Mouse (Mus musculus) spleen, adult 10 weeks (tissue): ENCODE measurements around the gene 4632433K11Rik. TPM values are rescaled to one million over a fixed set of nuclear protein-coding genes. Genes with fewer than 3 reads are reported as not detected.

Source experiments
- polyA plus RNA-seq: library from polyadenylated mRNA; stranded (reverse); fragments of 350-450 nt; fragmentation: Illumina TruSeq; extraction: RNeasy Lipid Tissue Mini Kit (QIAGEN cat#74804); gene quantifications from one replicate; pipeline ENCODE4 v1.2.3, GENCODE M21; 2015; ENCODE audit warnings: low replicate concordance; ENCODE audit not compliant: insufficient read depth

Gene 4632433K11Rik
- 3.0 TPM for polyA plus RNA-seq

GRCm38 (mm10) chr7:5033818-5034217 is at the start of gene 4632433K11Rik:
TSS of gene 4632433K11Rik (plus strand) at chr7:5034118.

DNA sequence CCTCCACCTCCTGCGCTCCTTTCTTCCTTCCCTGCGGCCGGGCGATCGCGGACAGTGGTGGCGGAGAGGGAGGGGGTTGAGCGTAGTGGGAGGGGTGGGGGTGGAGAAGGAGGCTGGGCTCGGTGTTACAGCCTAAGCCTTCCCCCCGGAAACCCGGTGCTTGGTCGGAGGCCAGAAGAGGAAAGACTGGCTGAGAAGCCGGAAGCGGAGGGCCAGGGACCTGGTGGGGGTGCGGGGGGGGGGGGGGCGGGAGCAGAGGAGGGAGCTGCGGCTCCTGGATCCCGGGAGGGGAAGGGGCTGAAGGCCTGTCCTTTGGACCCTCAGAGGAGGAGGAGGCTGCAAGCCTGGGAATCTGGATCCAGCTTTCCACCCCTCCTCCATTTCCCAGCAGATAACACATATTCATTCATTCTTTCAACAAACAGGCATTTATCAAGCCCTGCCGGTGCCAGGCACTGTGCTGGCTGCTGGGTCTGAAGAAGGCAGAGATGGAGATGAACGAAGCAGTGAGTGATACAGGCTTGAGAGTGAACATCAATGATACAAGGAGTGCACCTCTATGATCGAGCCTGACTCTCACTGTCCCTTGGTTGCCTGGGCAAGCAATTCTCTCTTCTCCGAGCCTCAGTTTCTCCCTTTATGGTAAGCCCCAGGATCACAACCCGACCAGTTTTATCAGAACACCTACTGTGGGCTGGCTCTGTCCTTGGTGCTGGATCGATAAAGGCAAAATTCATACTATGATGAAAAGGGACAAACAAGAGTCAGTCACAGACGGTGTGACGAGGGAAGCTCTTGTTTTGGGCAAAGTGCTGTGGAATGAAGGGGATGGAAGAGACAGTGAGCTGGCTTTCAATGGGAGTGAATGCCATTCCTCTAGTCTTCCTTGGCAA is 37.7 kb upstream of the 4632433K11Rik start, which contains the start of gene Zfp579:
Gene Zfp579 (minus strand): TSS at position 156 of the 893 bp plus-strand sequence.

DNA sequence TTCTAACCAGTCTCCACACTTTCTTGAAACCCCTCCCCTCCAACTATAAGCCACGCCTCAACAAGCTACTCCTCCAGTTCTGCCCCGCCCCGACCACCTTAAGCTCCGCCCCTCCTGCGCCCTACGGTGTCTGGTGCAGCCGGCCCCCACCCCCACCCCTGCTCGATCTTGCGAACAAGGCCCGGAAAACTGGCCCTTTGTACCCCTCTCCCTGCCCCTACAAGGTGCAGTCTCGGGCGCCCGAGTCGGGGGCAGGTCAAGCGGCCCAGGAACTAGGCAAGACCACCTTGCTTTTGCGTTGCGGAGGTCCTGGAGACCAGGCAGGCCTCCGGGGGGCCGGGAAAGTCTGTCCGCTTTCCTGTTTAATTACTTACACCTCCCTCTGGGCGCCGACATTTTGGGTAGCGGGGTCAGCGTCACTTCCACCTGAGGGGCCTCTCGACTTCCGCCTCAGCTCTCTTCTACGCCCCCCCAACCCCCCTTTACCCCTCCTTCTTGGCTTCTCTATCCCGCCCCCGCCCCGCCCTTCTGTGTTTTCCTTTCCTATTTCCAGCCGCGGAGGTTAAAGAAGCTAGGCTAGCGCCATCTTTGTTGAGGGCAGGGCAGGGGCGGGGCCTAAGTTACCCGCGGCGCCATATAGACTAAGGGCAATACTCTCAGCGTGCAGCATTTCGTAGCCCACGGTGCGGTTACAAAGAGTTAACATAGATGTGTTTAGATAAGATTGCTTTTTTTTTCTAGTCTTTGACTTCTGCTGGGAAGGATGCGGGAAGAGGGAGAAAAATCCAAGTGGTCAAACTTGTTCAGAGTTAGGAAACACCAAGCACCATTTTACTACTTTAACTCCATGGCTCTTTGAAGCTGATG is 19.4 kb upstream of the 4632433K11Rik start, which contains the start of the genes Zfp524 and Fiz1:
Gene Zfp524 (plus strand): TSS at position 165 of the 867 bp plus-strand sequence.
Gene Fiz1 (minus strand): TSS at position 447 of the 867 bp plus-strand sequence.

GRCm38 (mm10) chr7:5015118-5016001 is 18.6 kb upstream of the 4632433K11Rik start, which contains the start of gene Gm44973:
TSS of gene Gm44973 (plus strand) at chr7:5015496.

DNA sequence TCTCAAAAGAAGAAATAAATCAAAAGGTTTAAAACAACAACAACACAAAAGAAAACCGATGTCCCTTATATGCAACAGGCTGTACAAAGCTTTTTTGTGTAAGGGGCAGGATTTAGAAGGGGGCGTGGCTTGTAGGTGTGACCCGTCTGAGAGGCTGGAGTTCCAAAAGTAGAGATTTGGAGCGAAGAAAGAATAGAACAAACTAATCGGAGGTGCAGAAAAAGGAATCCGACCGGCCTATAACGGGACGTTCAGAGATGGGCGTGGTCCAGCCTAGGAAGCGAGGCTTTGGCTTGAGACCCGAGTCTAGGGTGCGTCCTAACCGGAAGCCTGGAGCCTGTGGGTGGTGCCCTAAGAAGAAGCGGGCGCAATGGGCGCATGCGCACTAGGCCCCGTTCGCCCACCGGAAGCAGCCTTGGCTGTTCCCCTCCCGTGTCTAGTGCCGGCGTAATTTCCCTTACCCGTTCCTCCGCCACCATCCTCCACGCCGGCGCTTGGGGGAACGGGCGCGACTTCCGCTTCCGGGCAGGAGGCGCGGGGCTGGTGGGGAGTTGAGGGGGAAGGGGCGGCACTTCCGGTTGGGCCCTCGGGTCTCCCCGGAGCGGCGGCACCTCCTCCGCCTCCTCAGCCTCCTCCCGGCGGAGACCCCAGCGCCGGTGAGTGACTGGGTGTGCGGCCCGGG is 13.8 kb upstream of the 4632433K11Rik start, which contains the start of the genes Zfp865 and Ccdc106:
Gene Zfp865 (plus strand): TSS at position 377 of the 682 bp plus-strand sequence.
Gene Ccdc106 (plus strand): TSS at position 554 of the 682 bp plus-strand sequence.

GRCm38 (mm10) chr7:5038109-5038732 is 4.3 kb downstream of the 4632433K11Rik start, which contains the start of gene Zfp784:
TSS of gene Zfp784 (minus strand) at chr7:5038446.

DNA sequence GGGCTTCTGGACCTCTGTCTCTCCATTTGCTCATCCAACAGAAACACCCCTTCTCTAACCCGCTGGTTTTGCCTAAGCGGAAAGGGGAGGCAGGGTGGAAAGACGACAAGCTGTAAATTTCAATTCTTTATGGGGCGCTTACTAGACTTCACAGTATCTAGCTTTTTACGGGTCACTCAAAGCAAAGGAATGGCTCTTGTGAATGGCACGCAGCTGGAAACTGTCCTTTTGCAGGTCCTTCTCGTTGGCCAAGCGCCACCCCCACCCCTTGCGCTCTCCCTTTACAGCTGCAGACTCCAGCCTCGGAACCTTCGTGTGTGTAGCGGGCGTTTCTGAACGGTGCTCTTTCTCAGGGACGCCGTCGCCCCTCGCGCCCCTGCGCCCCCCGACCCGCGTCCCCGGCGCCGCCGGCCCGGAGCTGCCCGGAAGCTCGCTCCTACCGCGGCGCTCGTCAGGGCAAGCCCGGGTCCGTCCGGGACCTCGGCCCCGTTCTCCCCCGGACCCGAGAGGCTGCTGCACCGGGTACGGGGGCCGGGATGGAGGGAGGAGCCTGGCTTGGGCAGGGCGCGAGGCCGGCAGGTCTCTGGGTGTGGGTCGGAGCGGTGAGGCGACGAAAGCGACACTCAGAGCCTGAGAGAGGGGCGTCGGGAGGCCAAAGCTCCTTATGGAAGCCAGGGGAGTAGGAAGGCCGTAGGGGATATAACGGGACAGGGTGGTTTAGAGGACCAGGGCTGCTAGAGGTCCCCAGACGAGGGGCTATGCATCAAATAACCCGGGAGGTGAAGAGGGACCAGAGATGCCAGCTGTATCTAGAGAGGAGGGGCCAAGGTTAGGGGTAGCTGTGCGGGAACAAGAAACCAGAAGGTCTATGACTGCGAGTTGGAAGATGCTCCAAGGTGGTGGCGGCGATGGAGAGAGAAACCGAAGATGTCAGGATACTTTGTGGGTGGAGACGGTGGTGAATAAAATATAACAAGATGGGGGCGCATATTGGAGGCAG is 17.6 kb downstream of the 4632433K11Rik start, which contains the start of gene Zfp580:
Gene Zfp580 (plus strand): TSS at position 346 of the 1,000 bp plus-strand sequence.

DNA sequence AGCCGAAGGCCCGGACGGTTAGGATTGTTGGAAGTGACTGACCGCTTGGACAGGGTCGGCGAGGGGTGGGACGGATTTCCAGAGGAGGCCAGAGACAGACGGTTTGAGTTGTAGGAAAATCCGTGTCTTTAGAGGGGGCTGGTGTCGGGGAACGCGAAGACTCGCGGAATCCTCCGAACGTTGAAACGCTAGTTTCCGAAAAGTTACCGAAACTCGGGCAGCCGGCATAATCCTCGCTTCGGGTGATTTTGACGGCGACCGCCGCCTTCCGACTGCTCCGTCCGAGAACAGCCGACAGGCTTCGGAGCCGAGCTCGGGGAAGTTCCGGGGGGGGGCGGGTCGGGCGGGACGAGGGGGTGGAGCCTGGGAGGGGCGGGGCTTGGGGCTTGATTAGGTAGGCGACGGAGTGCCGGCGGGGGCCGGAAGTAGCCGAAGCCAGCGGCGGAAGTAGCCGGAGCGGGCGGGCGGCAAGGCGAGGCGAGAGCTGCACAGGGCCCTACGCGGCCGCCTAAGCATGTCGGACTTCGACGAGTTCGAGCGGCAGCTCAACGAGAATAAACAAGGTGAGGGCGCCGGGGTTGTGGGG is 27.9 kb downstream of the 4632433K11Rik start, which contains the start of gene U2af2:
Gene U2af2 (plus strand): TSS at position 370 of the 586 bp plus-strand sequence.

GRCm38 (mm10) chr7:5080010-5080751 is 46.3 kb downstream of the 4632433K11Rik start, which contains the start of gene Epn1:
TSS of gene Epn1 (plus strand) at chr7:5080235.

Other genes starting within 250 kb of the 4632433K11Rik start
- gene Tmem238, start 244.5 kb upstream of the 4632433K11Rik start, polyA plus RNA-seq: 1.6 TPM
- 457 TPM for gene Rpl28, start 241.2 kb upstream of the 4632433K11Rik start, polyA plus RNA-seq
- gene Ube2s, start 221.5 kb upstream of the 4632433K11Rik start, polyA plus RNA-seq: 78.0 TPM
- gene Shisa7, start 189.4 kb upstream of the 4632433K11Rik start, polyA plus RNA-seq: 0.07 TPM
- 9.3 TPM for gene Isoc2b, start 163.9 kb upstream of the 4632433K11Rik start, polyA plus RNA-seq
- 4.7 TPM for gene Isoc2a, start 157.0 kb upstream of the 4632433K11Rik start, polyA plus RNA-seq
- gene Gm36210, start 127.6 kb upstream of the 4632433K11Rik start, polyA plus RNA-seq: not detected
- gene Zfp628, start 118.9 kb upstream of the 4632433K11Rik start, polyA plus RNA-seq: 1.1 TPM
- gene Nat14, start 112.1 kb upstream of the 4632433K11Rik start, polyA plus RNA-seq: 2.1 TPM
- 1.2 TPM for gene Ssc5d, start 108.3 kb upstream of the 4632433K11Rik start, polyA plus RNA-seq
- 0.76 TPM for gene Sbk2, start 69.7 kb upstream of the 4632433K11Rik start, polyA plus RNA-seq
- not detected for gene Sbk3, start 63.0 kb upstream of the 4632433K11Rik start, polyA plus RNA-seq
- 38.0 TPM for gene Zfp579, start 38.0 kb upstream of the 4632433K11Rik start, polyA plus RNA-seq
- gene Zfp524, start 19.7 kb upstream of the 4632433K11Rik start, polyA plus RNA-seq: 1.5 TPM
- gene Fiz1, start 19.4 kb upstream of the 4632433K11Rik start, polyA plus RNA-seq: 22.3 TPM
- gene Gm44973, start 18.6 kb upstream of the 4632433K11Rik start, polyA plus RNA-seq: 0.32 TPM
- 25.1 TPM for gene Zfp865, start 13.7 kb upstream of the 4632433K11Rik start, polyA plus RNA-seq
- gene Ccdc106, start 13.6 kb upstream of the 4632433K11Rik start, polyA plus RNA-seq: not detected
- gene Zfp784, start 4.3 kb downstream of the 4632433K11Rik start, polyA plus RNA-seq: 4.7 TPM
- gene Zfp580, start 17.4 kb downstream of the 4632433K11Rik start, polyA plus RNA-seq: 2.7 TPM
- gene U2af2, start 28.0 kb downstream of the 4632433K11Rik start, polyA plus RNA-seq: 149 TPM
- 42.4 TPM for gene Epn1, start 46.1 kb downstream of the 4632433K11Rik start, polyA plus RNA-seq
- not detected for gene Rfpl4, start 82.8 kb downstream of the 4632433K11Rik start, polyA plus RNA-seq
- 1.2 TPM for gene Rasl2-9, start 91.8 kb downstream of the 4632433K11Rik start, polyA plus RNA-seq
- not detected for gene Vmn1r55, start 115.6 kb downstream of the 4632433K11Rik start, polyA plus RNA-seq
- gene Vmn1r56, start 162.6 kb downstream of the 4632433K11Rik start, polyA plus RNA-seq: not detected
- gene Vmn1r57, start 184.4 kb downstream of the 4632433K11Rik start, polyA plus RNA-seq: not detected